Mouse (Mus musculus): ENCODE results near the gene Il10.

GRCm38 (mm10) chr1:130987001-130987400, 32.6 kb upstream of the Il10 start:
- TF ChIP-seq POLR2A (IDR thresholded peaks at IDR 0.05; ENCODE audit: control insufficient read depth, low read depth, low read length) (no peak), CTCF (IDR thresholded peaks at IDR 0.05; ENCODE audit: control insufficient read depth, insufficient read depth, insufficient replicate concordance, low read depth, low read length) (no peak)
